Mouse (Mus musculus): ENCODE data around the gene Anxa6. TPM values are rescaled to one million over a fixed set of nuclear protein-coding genes. Genes with fewer than 3 reads are reported as not detected.

The Anxa6 gene
- 393 and 439 TPM in 2 replicates for polyA plus RNA-seq (2014; fragmentation: Nextera tagmentation; extraction: Ambion mirVana)

DNA sequence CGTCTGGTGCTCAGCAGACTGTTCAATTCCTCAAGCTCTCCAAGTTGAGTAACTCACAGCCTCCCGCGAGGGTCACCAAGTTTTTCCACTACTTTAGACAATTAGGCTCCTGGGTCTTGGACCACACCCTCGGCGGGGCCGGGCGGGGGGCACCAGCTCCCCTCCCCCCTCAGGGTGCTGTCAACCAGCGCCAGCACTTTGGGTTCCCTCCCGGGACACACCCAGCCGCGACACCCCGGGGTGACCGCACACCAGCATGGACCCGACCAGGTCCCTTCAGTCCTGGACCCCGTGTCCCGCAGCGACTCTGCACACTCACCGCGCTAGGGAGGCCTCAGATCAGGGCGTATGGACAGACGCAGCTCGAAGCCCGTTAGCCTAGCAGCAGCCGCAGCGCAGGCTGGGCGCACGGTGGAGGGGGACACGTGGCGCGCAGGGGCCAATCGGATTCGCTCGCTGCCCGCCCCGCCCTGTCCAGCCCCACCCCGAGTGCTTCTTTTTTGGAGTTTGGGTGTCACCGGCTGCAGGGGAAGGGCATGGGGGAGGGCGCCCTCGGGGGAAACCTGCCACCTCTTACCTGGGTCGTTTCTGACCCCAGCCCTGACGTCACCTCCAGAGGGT is at the start of gene Anxa6:
Gene Anxa6, minus strand, starts transcription at position 406 of the 621 bp plus-strand sequence.
- H3K9ac ChIP-seq (ENCODE audit: low read depth, low read length): peak within 1 kb of the TSS; percentile 87
- ATAC-seq (ENCODE audit: low read depth) (peak; percentile 94), DNase-seq (ENCODE audit: low spot score) (peak; percentile 93)
- no peaks in the 10 kb centered on the region for H3K9me3 ChIP-seq (ENCODE audit: control insufficient read depth, low read length)
- peak within 1 kb of the TSS; percentile 82 for H3K27ac ChIP-seq (replicated peaks; ENCODE audit: low read depth, low read length)
- H3K4me2 ChIP-seq (ENCODE audit: low read depth, low read length): peak within 1 kb of the TSS; percentile 72
- WGBS: 0% methylated on average over 18 of the region's 41 CpGs
- no peaks in the 10 kb centered on the region for H3K36me3 ChIP-seq (ENCODE audit: control insufficient read depth, insufficient read depth, low read length)
- peaks cover 33% of the 10 kb centered on the region for H3K4me1 ChIP-seq (ENCODE audit: control insufficient read depth, insufficient read depth, low read length)
- H3K27me3 ChIP-seq (replicated peaks; ENCODE audit: control insufficient read depth, insufficient read depth, low read length): no peaks in the 10 kb centered on the region
- H3K4me3 ChIP-seq (ENCODE audit: low read depth, low read length): peak within 1 kb of the TSS; percentile 87

DNA sequence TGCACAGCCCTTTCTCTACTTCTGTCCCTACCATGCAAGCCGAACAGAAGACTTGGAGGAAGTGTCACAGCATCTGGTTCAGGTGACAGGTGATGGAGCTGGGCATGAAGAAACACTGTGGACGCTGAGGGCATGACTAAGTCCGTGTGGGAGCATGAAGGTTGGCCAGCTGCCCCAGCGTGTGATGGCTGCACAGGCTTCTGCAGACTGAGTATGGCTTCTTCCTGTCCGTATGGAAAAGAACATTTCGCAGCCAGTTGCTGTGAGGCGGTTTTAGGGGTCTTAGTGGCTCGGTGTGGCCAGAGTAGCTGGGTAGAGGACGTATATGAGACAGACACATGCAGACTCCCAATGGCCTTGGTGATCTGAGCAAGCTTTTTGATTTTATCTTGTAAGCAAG is 48.0 kb upstream of the Anxa6 start:
- no peaks in the 10 kb centered on the region for H3K9me3 ChIP-seq (ENCODE audit: control insufficient read depth, low read length)
- H3K9ac ChIP-seq (ENCODE audit: low read depth, low read length): no peak overlapping the region
- WGBS: 82% methylated on average over 9 of the region's 9 CpGs
- H3K4me2 ChIP-seq (ENCODE audit: low read depth, low read length): no peak overlapping the region
- no peak for DNase-seq (ENCODE audit: low spot score)
- 0 out of 2 replicates have a peak, but pooled peaks cover 3% of the 10 kb centered on the region for H3K4me1 ChIP-seq (ENCODE audit: control insufficient read depth, insufficient read depth, low read length)
- no peak overlapping the region for H3K4me3 ChIP-seq (ENCODE audit: low read depth, low read length)
- H3K36me3 ChIP-seq (ENCODE audit: control insufficient read depth, insufficient read depth, low read length): no peaks in the 10 kb centered on the region
- no peak overlapping the region for H3K27ac ChIP-seq (replicated peaks; ENCODE audit: low read depth, low read length)
- ATAC-seq (ENCODE audit: low read depth): no peak
- H3K27me3 ChIP-seq (replicated peaks; ENCODE audit: control insufficient read depth, insufficient read depth, low read length): peaks cover 10% of the 10 kb centered on the region; the same call in 1 of the 2 replicates

DNA sequence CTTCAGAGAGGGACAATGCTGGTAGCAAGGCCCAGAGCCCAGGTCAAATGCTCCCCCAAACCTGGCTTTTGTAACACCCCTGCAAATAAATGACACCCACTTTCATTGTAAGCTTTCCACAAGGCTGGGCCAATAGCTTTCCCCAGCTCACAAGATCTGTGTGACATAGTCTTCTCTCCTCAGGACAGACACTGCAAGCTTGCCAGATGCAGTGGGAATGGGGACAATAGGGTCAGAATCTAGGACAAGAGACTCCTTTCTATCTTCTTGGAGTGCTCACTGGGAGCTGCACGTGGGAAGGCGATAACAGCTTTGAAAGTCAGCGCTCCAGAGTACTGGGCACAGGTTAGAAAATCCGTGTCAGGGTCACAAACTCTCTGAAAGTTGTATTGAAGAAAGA is 45.9 kb upstream of the Anxa6 start:
- H3K4me2 ChIP-seq (ENCODE audit: low read depth, low read length): no peak overlapping the region
- ATAC-seq (ENCODE audit: low read depth) (no peak), DNase-seq (ENCODE audit: low spot score) (no peak)
- no peak overlapping the region for H3K27ac ChIP-seq (replicated peaks; ENCODE audit: low read depth, low read length)
- H3K4me3 ChIP-seq (ENCODE audit: low read depth, low read length): no peak overlapping the region
- WGBS: 80% methylated on average over 4 of the region's 4 CpGs
- peaks cover 10% of the 10 kb centered on the region; the same call in 1 of the 2 replicates for H3K27me3 ChIP-seq (replicated peaks; ENCODE audit: control insufficient read depth, insufficient read depth, low read length)
- H3K9me3 ChIP-seq (ENCODE audit: control insufficient read depth, low read length): no peaks in the 10 kb centered on the region
- no peaks in the 10 kb centered on the region for H3K36me3 ChIP-seq (ENCODE audit: control insufficient read depth, insufficient read depth, low read length)
- no peak overlapping the region for H3K9ac ChIP-seq (ENCODE audit: low read depth, low read length)
- 0 out of 2 replicates have a peak, but pooled peaks cover 3% of the 10 kb centered on the region for H3K4me1 ChIP-seq (ENCODE audit: control insufficient read depth, insufficient read depth, low read length)

DNA sequence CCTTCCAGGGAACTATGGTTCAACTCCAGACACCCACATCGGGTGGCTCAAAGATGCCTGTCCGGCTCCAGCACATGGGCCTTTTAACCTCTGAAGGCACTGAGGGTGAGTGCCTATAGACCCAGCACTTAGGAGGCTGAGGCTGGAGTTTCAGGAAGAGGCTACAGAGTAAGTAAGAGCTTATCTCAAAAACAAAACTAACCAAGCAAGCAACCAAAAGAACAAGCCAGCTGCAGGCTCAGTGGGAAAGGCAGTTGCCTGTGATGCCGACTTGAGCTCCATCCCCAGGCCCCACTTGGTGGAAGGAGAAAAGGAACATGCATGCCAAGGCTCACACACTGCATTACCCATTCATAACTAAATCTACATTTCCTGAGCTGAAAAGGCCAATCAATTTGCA is 45.3 kb upstream of the Anxa6 start:
- ATAC-seq (ENCODE audit: low read depth) (no peak), DNase-seq (ENCODE audit: low spot score) (no peak)
- Histone ChIP-seq H3K4me2 (ENCODE audit: low read depth, low read length) (peak overlapping the region; percentile 94), H3K36me3 (ENCODE audit: control insufficient read depth, insufficient read depth, low read length) (no peaks in the 10 kb centered on the region), H3K4me1 (ENCODE audit: control insufficient read depth, insufficient read depth, low read length) (0 out of 2 replicates have a peak, but pooled peaks cover 3% of the 10 kb centered on the region), H3K27ac (replicated peaks; ENCODE audit: low read depth, low read length) (no peak overlapping the region), H3K9me3 (ENCODE audit: control insufficient read depth, low read length) (no peaks in the 10 kb centered on the region), H3K4me3 (ENCODE audit: low read depth, low read length) (no peak overlapping the region), H3K9ac (ENCODE audit: low read depth, low read length) (peak overlapping the region; percentile 60; the same call in 1 of the 2 replicates), H3K27me3 (replicated peaks; ENCODE audit: control insufficient read depth, insufficient read depth, low read length) (peaks cover 10% of the 10 kb centered on the region; the same call in 1 of the 2 replicates)
- WGBS: 44% methylated on average over 3 of the region's 3 CpGs

DNA sequence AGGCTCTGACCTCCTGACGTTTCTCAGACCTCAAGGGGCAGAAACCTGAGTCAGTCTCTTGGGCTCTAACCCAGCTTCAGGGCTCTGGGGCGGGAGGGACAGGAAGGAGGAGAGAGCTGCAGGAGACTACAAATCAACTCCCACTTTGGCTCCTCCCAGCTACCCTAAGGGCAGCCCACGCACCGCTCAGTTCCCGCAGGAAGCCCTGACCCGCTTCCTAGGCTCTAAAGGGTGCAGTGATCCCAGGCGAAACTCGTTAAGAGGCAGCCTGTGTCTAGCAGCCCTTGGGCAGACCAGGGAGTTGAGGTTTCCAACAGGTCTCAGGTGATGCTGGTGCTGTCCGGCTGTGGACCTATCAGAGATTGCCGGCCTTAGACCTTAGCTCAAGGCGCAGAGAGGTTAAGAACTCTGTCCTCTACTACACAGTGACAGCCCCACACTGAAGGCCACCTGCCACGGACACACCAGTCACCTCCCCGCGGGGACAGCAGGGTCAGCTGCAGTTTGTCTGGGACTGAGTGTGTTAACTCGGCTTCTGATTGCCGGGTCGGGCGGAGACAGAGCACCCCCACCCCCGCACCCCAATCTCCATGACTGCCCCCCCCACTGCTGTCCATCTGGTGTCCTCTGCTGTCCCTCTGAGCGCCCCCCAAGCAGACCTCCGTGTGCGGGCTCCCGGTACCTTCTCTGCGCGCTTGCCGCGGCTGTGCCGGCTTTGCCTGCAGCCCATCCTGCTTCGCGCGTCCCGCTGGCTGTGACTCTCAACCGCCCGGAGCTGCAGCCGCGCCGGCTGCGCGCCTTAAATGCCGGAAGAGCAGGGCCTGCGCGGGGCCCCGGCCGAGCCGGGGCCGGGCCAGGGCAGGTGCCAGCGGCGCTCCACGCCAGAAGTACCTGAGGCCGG is 44.3 kb upstream of the Anxa6 start, which contains the start of gene Ccdc69:
Gene Ccdc69, minus strand, starts transcription at position 801 of the 901 bp plus-strand sequence.
- no peaks in the 10 kb centered on the region for H3K9me3 ChIP-seq (ENCODE audit: control insufficient read depth, low read length)
- no peaks in the 10 kb centered on the region for H3K36me3 ChIP-seq (ENCODE audit: control insufficient read depth, insufficient read depth, low read length)
- WGBS: under 1% methylated on average over 39 of the region's 50 CpGs
- peak; percentile 74 for ATAC-seq (ENCODE audit: low read depth)
- H3K4me3 ChIP-seq (ENCODE audit: low read depth, low read length): peak within 1 kb of the TSS; percentile 49
- H3K4me2 ChIP-seq (ENCODE audit: low read depth, low read length): peak within 1 kb of the TSS; percentile 94
- peak within 1 kb of the TSS; percentile 60 for H3K9ac ChIP-seq (ENCODE audit: low read depth, low read length)
- H3K27ac ChIP-seq (replicated peaks; ENCODE audit: low read depth, low read length): no peak within 1 kb of the TSS
- DNase-seq (ENCODE audit: low spot score): peak; percentile 75
- peaks cover 10% of the 10 kb centered on the region; the same call in 1 of the 2 replicates for H3K27me3 ChIP-seq (replicated peaks; ENCODE audit: control insufficient read depth, insufficient read depth, low read length)
- 0 out of 2 replicates have a peak, but pooled peaks cover 3% of the 10 kb centered on the region for H3K4me1 ChIP-seq (ENCODE audit: control insufficient read depth, insufficient read depth, low read length)

DNA sequence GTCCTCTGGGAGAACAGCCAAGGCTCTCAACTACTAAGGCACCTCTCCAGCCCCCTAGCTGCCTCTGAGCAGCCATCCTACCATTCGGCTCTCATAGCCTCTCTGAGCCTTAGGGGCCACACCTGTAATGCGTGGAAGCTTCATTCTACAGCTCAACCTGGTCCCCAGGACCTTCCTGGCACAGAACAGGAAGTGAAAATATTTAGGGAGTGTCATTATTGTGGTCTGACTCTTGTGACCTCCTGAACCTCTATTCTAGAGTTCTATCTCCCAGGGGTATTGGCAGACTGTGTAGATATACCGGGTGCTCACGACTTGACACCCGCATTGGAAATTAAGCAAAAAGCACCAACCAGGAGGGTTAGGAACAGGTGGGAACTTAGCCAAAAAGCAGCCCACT is 43.0 kb upstream of the Anxa6 start:
- Histone ChIP-seq H3K4me1 (ENCODE audit: control insufficient read depth, insufficient read depth, low read length) (0 out of 2 replicates have a peak, but pooled peaks cover 3% of the 10 kb centered on the region), H3K36me3 (ENCODE audit: control insufficient read depth, insufficient read depth, low read length) (no peaks in the 10 kb centered on the region), H3K4me3 (ENCODE audit: low read depth, low read length) (no peak overlapping the region), H3K27me3 (replicated peaks; ENCODE audit: control insufficient read depth, insufficient read depth, low read length) (peaks cover 10% of the 10 kb centered on the region; the same call in 1 of the 2 replicates), H3K27ac (replicated peaks; ENCODE audit: low read depth, low read length) (no peak overlapping the region), H3K9ac (ENCODE audit: low read depth, low read length) (no peak overlapping the region), H3K9me3 (ENCODE audit: control insufficient read depth, low read length) (no peaks in the 10 kb centered on the region), H3K4me2 (ENCODE audit: low read depth, low read length) (no peak overlapping the region)
- DNase-seq (ENCODE audit: low spot score) (no peak), ATAC-seq (ENCODE audit: low read depth) (no peak)
- 82% methylated on average over 5 of the region's 5 CpGs for WGBS

DNA sequence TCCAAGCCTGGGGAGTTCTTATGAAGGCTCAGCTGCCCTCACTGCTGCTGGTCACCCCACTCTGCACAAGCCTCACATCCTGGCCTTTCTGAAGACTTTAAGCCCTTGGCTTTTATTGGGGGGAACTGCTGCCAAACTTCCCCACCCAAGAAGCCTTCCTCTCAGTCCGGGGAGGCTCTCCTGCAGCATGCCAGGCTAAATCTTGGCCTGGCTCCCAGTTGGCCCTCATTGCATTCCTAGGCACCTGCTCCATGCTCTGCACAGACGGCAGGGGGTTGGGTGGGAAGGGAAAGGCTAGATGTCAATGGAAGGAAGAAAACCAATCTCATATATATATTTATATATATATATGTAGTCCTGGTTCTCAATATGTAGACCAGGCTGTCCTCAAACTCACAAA is 42.4 kb upstream of the Anxa6 start:
- peak; percentile 30 for DNase-seq (ENCODE audit: low spot score)
- H3K27ac ChIP-seq (replicated peaks; ENCODE audit: low read depth, low read length): no peak overlapping the region
- 53% methylated on average over 2 of the region's 2 CpGs for WGBS

DNA sequence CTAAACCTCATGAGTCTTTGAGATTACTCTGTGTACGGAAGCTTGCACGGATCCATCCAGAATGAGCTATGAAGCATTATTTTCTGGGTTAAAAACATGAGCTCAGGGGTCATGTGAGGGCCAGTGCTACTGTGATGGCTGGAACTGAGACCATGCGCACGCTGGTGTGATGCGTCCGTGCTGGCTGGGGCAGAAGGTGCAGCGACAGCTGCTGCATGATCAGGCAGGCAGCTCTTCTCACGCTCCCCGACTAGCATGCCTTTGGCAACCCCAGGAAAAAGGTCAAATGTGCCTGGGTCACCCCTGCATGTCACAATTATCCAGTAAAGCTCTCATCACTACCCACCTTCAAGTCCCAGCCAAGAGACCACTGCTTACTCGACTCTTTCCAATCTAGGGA is 39.9 kb upstream of the Anxa6 start:
- ATAC-seq (ENCODE audit: low read depth) (no peak), DNase-seq (ENCODE audit: low spot score) (no peak)
- Histone ChIP-seq H3K9ac (ENCODE audit: low read depth, low read length) (no peak overlapping the region), H3K36me3 (ENCODE audit: control insufficient read depth, insufficient read depth, low read length) (no peaks in the 10 kb centered on the region), H3K4me1 (ENCODE audit: control insufficient read depth, insufficient read depth, low read length) (0 out of 2 replicates have a peak, but pooled peaks cover 3% of the 10 kb centered on the region), H3K27ac (replicated peaks; ENCODE audit: low read depth, low read length) (no peak overlapping the region), H3K4me2 (ENCODE audit: low read depth, low read length) (no peak overlapping the region), H3K9me3 (ENCODE audit: control insufficient read depth, low read length) (no peaks in the 10 kb centered on the region), H3K4me3 (ENCODE audit: low read depth, low read length) (no peak overlapping the region), H3K27me3 (replicated peaks; ENCODE audit: control insufficient read depth, insufficient read depth, low read length) (peaks cover 9% of the 10 kb centered on the region; the same call in 1 of the 2 replicates)
- WGBS: 55% methylated on average over 10 of the region's 10 CpGs

More for the DNA sequence above, 42.4 kb upstream of the Anxa6 start:
- H3K4me1 ChIP-seq (ENCODE audit: control insufficient read depth, insufficient read depth, low read length): 0 out of 2 replicates have a peak, but pooled peaks cover 3% of the 10 kb centered on the region
- no peak overlapping the region for H3K4me3 ChIP-seq (ENCODE audit: low read depth, low read length)
- no peak overlapping the region for H3K4me2 ChIP-seq (ENCODE audit: low read depth, low read length)
- ATAC-seq (ENCODE audit: low read depth): no peak
- no peaks in the 10 kb centered on the region for H3K36me3 ChIP-seq (ENCODE audit: control insufficient read depth, insufficient read depth, low read length)
- H3K9me3 ChIP-seq (ENCODE audit: control insufficient read depth, low read length): no peaks in the 10 kb centered on the region
- H3K27me3 ChIP-seq (replicated peaks; ENCODE audit: control insufficient read depth, insufficient read depth, low read length): peaks cover 10% of the 10 kb centered on the region; the same call in 1 of the 2 replicates
- H3K9ac ChIP-seq (ENCODE audit: low read depth, low read length): no peak overlapping the region
